Mouse (Mus musculus): ENCODE results near the gene 4930578G10Rik. TPM values are rescaled to one million over a fixed set of nuclear protein-coding genes. Genes with fewer than 3 reads are reported as not detected.
A peak's percentile ranks its signal among the peaks of the same experiment; 100 is the strongest.

Gene 4930578G10Rik
- polyA plus RNA-seq, 1 experiment from 2014 or later = 0.34 TPM

GRCm38 (mm10) chr4:42870748-42871147 lies 135.4 kb downstream of the 4930578G10Rik start:
- 82% methylated on average over 5 of the region's 5 CpGs for WGBS
- ATAC-seq (replicated peaks; ENCODE audit: low FRiP score, low TSS enrichment, low read depth) = no peak
- H3K27me3 ChIP-seq (replicated peaks; ENCODE audit: control insufficient read depth, insufficient read depth, low read length) = no peaks in the 10 kb centered on the region
- no peaks in the 10 kb centered on the region for H3K36me3 ChIP-seq (ENCODE audit: control insufficient read depth, insufficient read depth, low read length)
- no peak overlapping the region for H3K27ac ChIP-seq (ENCODE audit: low read depth)
- no peaks in the 10 kb centered on the region for H3K4me1 ChIP-seq (replicated peaks; ENCODE audit: control insufficient read depth, insufficient read depth, low read length)
- no peaks in the 10 kb centered on the region for H3K9me3 ChIP-seq (ENCODE audit: control insufficient read depth, low read length)
- no peak overlapping the region for H3K4me2 ChIP-seq (ENCODE audit: low read length)
- no peak overlapping the region for H3K4me3 ChIP-seq (ENCODE audit: low read depth, low read length)
- H3K9ac ChIP-seq (ENCODE audit: low read length) = no peak overlapping the region
- DNase-seq (ENCODE audit: low spot score) = no peak

DNA sequence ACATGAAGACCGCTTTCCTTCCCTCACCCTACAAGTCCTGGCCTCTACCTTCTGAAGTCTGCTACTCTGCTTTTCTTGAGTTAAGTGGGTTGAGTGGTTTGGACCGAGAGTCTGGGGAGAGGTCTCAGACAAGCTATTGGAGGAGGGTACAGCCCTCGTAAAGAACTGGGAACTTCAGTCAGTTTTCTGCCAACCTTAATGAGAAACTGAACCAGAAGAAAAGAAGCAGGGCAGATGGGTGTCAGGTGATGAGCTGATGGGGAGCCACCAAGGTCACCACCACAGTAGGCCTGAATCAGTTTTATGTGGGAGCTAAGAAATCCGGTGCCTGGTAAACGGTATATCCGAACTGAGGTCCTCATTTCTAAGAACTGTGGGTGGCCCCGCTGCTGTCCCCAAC lies 136.8 kb downstream of the 4930578G10Rik start:
- Histone ChIP-seq H3K4me1 (replicated peaks; ENCODE audit: control insufficient read depth, insufficient read depth, low read length) (no peaks in the 10 kb centered on the region), H3K9ac (ENCODE audit: low read length) (no peak overlapping the region), H3K4me3 (ENCODE audit: low read depth, low read length) (no peak overlapping the region), H3K27ac (ENCODE audit: low read depth) (no peak overlapping the region), H3K27me3 (replicated peaks; ENCODE audit: control insufficient read depth, insufficient read depth, low read length) (no peaks in the 10 kb centered on the region), H3K4me2 (ENCODE audit: low read length) (no peak overlapping the region), H3K36me3 (ENCODE audit: control insufficient read depth, insufficient read depth, low read length) (no peaks in the 10 kb centered on the region), H3K9me3 (ENCODE audit: control insufficient read depth, low read length) (no peaks in the 10 kb centered on the region)
- DNase-seq (ENCODE audit: low spot score) (no peak), ATAC-seq (replicated peaks; ENCODE audit: low FRiP score, low TSS enrichment, low read depth) (no peak)
- 92% methylated on average over 7 of the region's 7 CpGs for WGBS

DNA sequence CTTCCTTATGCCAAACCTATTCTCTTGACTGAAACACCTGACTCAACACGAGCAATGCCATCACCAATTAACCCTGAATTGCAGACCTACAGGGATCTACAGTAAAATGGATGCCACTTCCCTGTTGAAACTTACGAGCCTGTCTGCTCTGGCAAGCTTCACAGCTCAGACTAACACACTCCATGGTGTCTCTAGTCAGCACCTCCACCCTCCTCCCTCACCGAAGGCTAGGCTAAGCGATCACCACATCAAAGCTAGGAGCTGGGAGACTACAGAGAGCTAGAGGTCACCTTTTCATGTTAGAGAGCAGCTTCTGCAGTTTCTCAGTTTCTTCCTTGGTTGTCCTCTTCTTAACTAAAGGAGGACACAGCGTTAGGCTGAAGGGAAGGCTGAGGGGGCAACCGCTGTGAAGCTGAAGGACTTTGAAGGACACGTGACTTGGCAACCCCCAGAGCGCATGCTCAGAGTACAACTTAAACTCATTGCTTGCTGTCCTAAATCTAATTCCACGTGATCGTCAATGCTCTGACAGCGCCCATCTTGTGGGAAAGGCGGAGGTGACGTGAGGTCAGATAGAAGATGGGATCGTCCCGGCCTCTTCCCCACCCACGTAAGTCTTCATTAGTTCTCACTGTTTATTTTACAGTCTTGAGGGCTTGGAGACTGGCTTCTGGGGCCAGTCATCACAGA lies 137.5 kb downstream of the 4930578G10Rik start:
- Histone ChIP-seq H3K27me3 (replicated peaks; ENCODE audit: control insufficient read depth, insufficient read depth, low read length) (no peaks in the 10 kb centered on the region), H3K27ac (ENCODE audit: low read depth) (no peak overlapping the region), H3K9ac (ENCODE audit: low read length) (no peak overlapping the region), H3K4me3 (ENCODE audit: low read depth, low read length) (no peak overlapping the region), H3K4me2 (ENCODE audit: low read length) (no peak overlapping the region), H3K9me3 (ENCODE audit: control insufficient read depth, low read length) (no peaks in the 10 kb centered on the region), H3K4me1 (replicated peaks; ENCODE audit: control insufficient read depth, insufficient read depth, low read length) (no peaks in the 10 kb centered on the region), H3K36me3 (ENCODE audit: control insufficient read depth, insufficient read depth, low read length) (no peaks in the 10 kb centered on the region)
- ATAC-seq (replicated peaks; ENCODE audit: low FRiP score, low TSS enrichment, low read depth) (no peak), DNase-seq (ENCODE audit: low spot score) (no peak)
- 64% methylated on average over 16 of the region's 16 CpGs for WGBS

DNA sequence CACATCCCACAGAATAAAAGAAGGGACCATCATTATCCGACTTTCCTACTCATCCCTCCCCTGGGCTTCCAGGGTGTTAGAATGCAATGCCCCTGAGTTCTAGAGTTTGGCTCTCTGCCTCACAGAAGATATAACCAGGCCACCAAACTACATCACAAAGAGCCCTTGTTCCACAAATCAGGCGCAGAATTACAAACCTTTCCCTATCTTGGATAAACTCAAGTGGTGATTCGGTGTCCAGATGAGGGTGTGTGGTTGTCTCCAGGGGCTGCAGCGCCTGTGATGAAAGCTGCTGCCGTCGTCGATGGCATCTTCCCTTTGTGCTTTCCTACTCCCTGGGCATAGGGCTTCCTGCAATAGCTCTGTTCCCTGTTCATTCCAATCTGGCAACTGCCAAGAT lies 138.8 kb downstream of the 4930578G10Rik start, which contains the start of gene Fam205c:
TSS of gene Fam205c (minus strand) at position 101 of the 400 bp plus-strand sequence.
- Histone ChIP-seq H3K27ac (ENCODE audit: low read depth) (no peak within 1 kb of the TSS), H3K4me2 (ENCODE audit: low read length) (no peak within 1 kb of the TSS), H3K36me3 (ENCODE audit: control insufficient read depth, insufficient read depth, low read length) (no peaks in the 10 kb centered on the region), H3K27me3 (replicated peaks; ENCODE audit: control insufficient read depth, insufficient read depth, low read length) (no peaks in the 10 kb centered on the region), H3K9me3 (ENCODE audit: control insufficient read depth, low read length) (no peaks in the 10 kb centered on the region), H3K4me3 (ENCODE audit: low read depth, low read length) (no peak within 1 kb of the TSS), H3K4me1 (replicated peaks; ENCODE audit: control insufficient read depth, insufficient read depth, low read length) (no peaks in the 10 kb centered on the region), H3K9ac (ENCODE audit: low read length) (no peak within 1 kb of the TSS)
- no peak for ATAC-seq (replicated peaks; ENCODE audit: low FRiP score, low TSS enrichment, low read depth)
- WGBS = 84% methylated on average over 7 of the region's 7 CpGs
- DNase-seq (ENCODE audit: low spot score) = no peak

DNA sequence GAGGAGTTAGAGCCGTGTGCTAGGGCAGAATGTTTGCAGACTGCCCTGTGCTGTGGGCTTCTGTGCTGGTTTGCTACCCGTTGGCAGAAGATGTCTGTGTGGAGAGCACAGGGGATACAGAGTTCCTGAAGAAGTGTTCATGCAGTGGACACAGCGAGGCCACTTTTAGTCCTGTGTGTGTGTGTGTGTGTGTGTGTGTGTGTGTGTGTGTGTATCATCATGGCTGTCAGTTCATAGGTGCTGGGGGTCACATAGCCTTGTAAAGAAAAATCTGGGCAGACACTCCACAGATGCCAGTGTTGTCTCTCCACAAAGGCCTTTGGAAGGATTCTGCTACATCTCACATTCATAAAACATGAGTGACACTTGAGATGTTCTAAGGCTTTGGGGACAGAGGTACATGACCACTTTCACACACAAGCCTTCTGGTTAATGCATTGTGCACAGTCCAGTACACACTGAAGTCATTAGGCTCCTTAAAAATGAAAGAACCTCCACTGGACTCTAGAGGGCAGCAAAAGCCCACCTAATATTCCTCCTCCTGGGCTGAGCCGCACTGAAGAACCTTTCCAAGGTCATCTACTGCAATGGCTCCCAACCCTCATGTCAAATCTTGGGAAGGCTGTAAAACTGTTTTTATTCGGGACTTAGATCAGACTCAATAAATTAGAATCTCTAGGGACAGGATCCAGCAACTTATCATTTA lies 141.4 kb downstream of the 4930578G10Rik start:
- ATAC-seq (replicated peaks; ENCODE audit: low FRiP score, low TSS enrichment, low read depth) (no peak; the same call in 1 of the 2 replicates), DNase-seq (ENCODE audit: low spot score) (peak; percentile 79)
- Histone ChIP-seq H3K36me3 (ENCODE audit: control insufficient read depth, insufficient read depth, low read length) (no peaks in the 10 kb centered on the region), H3K4me3 (ENCODE audit: low read depth, low read length) (no peak overlapping the region), H3K27ac (ENCODE audit: low read depth) (no peak overlapping the region), H3K4me1 (replicated peaks; ENCODE audit: control insufficient read depth, insufficient read depth, low read length) (no peaks in the 10 kb centered on the region), H3K27me3 (replicated peaks; ENCODE audit: control insufficient read depth, insufficient read depth, low read length) (no peaks in the 10 kb centered on the region), H3K9me3 (ENCODE audit: control insufficient read depth, low read length) (no peaks in the 10 kb centered on the region), H3K9ac (ENCODE audit: low read length) (no peak overlapping the region), H3K4me2 (ENCODE audit: low read length) (no peak overlapping the region)
- WGBS = 38% methylated on average over 5 of the region's 5 CpGs

GRCm38 (mm10) chr4:42877657-42878056 lies 142.3 kb downstream of the 4930578G10Rik start:
- Histone ChIP-seq H3K4me3 (ENCODE audit: low read depth, low read length) (no peak overlapping the region), H3K27me3 (replicated peaks; ENCODE audit: control insufficient read depth, insufficient read depth, low read length) (no peaks in the 10 kb centered on the region), H3K36me3 (ENCODE audit: control insufficient read depth, insufficient read depth, low read length) (no peaks in the 10 kb centered on the region), H3K4me2 (ENCODE audit: low read length) (no peak overlapping the region), H3K4me1 (replicated peaks; ENCODE audit: control insufficient read depth, insufficient read depth, low read length) (no peaks in the 10 kb centered on the region), H3K9me3 (ENCODE audit: control insufficient read depth, low read length) (no peaks in the 10 kb centered on the region), H3K27ac (ENCODE audit: low read depth) (no peak overlapping the region), H3K9ac (ENCODE audit: low read length) (no peak overlapping the region)
- DNase-seq (ENCODE audit: low spot score) = no peak
- 74% methylated on average over 2 of the region's 2 CpGs for WGBS
- no peak for ATAC-seq (replicated peaks; ENCODE audit: low FRiP score, low TSS enrichment, low read depth)

DNA sequence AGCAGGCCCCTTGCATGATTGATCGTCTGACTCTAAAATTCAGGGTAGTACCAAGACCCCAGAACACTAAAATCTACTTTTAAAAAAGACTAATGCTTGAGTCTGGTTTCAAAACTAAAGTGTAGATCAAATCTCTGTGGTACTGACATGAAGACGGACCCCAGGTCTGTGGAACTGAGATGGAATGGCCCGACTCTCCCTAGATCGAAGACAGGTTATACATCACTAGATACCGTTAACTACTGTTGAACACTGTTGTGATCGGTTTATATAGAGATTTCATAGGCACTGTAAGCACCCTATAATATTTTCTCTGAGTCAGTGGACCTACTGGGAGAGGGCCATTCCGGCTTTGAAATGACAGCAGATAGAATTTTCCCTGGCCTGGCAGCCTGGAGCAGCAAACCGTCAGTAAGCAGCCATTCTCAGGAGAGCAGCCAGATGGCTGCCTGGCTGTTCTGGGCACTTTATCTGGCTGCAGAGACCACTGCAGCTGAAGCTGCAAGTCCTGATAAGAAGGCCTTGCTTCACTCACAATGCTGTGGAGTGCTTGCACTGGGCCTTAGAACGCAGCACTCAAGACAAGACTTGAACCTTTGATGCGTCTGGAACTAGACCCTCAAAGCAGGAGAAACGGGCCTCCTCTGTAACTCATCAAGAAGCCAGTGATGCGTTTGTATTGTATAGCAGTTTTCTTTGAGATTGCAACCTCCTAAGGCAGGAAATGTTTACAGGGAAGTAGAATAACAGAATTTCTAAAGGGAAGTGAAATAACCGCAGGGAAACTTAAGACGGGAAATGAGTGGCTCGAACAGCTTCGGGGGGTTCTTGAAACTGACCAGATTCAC lies 144.7 kb downstream of the 4930578G10Rik start:
- DNase-seq (ENCODE audit: low spot score) (no peak), ATAC-seq (replicated peaks; ENCODE audit: low FRiP score, low TSS enrichment, low read depth) (no peak)
- H3K27me3 ChIP-seq (replicated peaks; ENCODE audit: control insufficient read depth, insufficient read depth, low read length) = no peaks in the 10 kb centered on the region
- H3K4me1 ChIP-seq (replicated peaks; ENCODE audit: control insufficient read depth, insufficient read depth, low read length) = no peaks in the 10 kb centered on the region
- 65% methylated on average over 16 of the region's 16 CpGs for WGBS
- no peak overlapping the region for H3K4me2 ChIP-seq (ENCODE audit: low read length)
- no peaks in the 10 kb centered on the region for H3K36me3 ChIP-seq (ENCODE audit: control insufficient read depth, insufficient read depth, low read length)
- no peak overlapping the region for H3K9ac ChIP-seq (ENCODE audit: low read length)
- H3K9me3 ChIP-seq (ENCODE audit: control insufficient read depth, low read length) = no peaks in the 10 kb centered on the region
- H3K27ac ChIP-seq (ENCODE audit: low read depth) = no peak overlapping the region
- H3K4me3 ChIP-seq (ENCODE audit: low read depth, low read length) = no peak overlapping the region

DNA sequence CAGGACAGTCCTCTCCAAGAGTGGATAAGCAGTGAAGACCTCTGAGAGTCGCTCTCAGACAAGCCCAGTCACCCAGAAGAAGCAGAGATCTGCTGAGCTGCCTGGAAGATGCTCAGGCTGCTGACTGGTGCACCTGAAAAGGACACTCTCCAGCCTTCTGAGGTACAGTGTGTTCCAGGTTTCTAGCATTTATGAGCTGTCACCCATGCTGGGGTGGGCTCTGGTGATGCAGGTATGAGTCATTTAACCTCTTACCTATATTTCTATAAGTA lies 145.3 kb downstream of the 4930578G10Rik start:
- Histone ChIP-seq H3K27ac (ENCODE audit: low read depth) (no peak overlapping the region), H3K4me1 (replicated peaks; ENCODE audit: control insufficient read depth, insufficient read depth, low read length) (no peaks in the 10 kb centered on the region), H3K4me2 (ENCODE audit: low read length) (no peak overlapping the region), H3K27me3 (replicated peaks; ENCODE audit: control insufficient read depth, insufficient read depth, low read length) (no peaks in the 10 kb centered on the region), H3K9ac (ENCODE audit: low read length) (no peak overlapping the region), H3K9me3 (ENCODE audit: control insufficient read depth, low read length) (no peaks in the 10 kb centered on the region), H3K4me3 (ENCODE audit: low read depth, low read length) (no peak overlapping the region), H3K36me3 (ENCODE audit: control insufficient read depth, insufficient read depth, low read length) (no peaks in the 10 kb centered on the region)
- DNase-seq (ENCODE audit: low spot score) (no peak), ATAC-seq (replicated peaks; ENCODE audit: low FRiP score, low TSS enrichment, low read depth) (no peak)
- WGBS = 53% methylated on average over 1 of the region's 1 CpGs

Measured in intestine, embryonic 14.5 days (tissue).